Comparison of ENCODE assay signal across 9 mouse cellular contexts in genomic region chr4:78210878-78211528, GRCm38 (mm10). TPM values are rescaled to one million over a fixed set of nuclear protein-coding genes. Genes with fewer than 3 reads are reported as not detected.
DNase-seq lines count a peak whose midpoint lies in the region; ATAC-seq lines count a peak whose summit lies in the region.
"Had no signal": no experiment of that assay in that cellular context is flagged by ENCODE, and none has a peak within 500 bp of the region (broad histone marks: within the 10 kb centered on the region; RNA-seq: fewer than 3 reads in every experiment).

No protein-coding gene starts in this region.

- H3K27me3 ChIP-seq in hindbrain, embryonic 15.5 days = no peaks in the 10 kb centered on the region
- H3K27me3 ChIP-seq in midbrain, embryonic 13.5 days = 0 out of 2 replicates have a peak, but pooled peaks cover 4% of the 10 kb centered on the region

- H3K27ac ChIP-seq in hindbrain, embryonic 15.5 days (replicated peaks) = peak overlapping the region; percentile 81
- peak overlapping the region; percentile 73 for H3K27ac ChIP-seq in midbrain, embryonic 13.5 days

- no peaks in the 10 kb centered on the region for H3K36me3 ChIP-seq in hindbrain, embryonic 15.5 days
- H3K36me3 ChIP-seq in midbrain, embryonic 13.5 days = no peaks in the 10 kb centered on the region

- peak overlapping the region; percentile 67 for H3K4me3 ChIP-seq in hindbrain, embryonic 15.5 days
- H3K4me3 ChIP-seq in midbrain, embryonic 13.5 days (replicated peaks) = peak overlapping the region; percentile 65
- H3K4me3 ChIP-seq: myocyte had no signal

- peaks cover 7% of the 10 kb centered on the region; the same call in 1 of the 2 replicates for H3K4me1 ChIP-seq in hindbrain, embryonic 15.5 days (replicated peaks)
- peaks cover 15% of the 10 kb centered on the region for H3K4me1 ChIP-seq in midbrain, embryonic 13.5 days (replicated peaks)

- no peaks in the 10 kb centered on the region for H3K9me3 ChIP-seq in hindbrain, embryonic 15.5 days
- H3K9me3 ChIP-seq in midbrain, embryonic 13.5 days = no peaks in the 10 kb centered on the region

- no peak for ATAC-seq in hindbrain, embryonic 15.5 days (ENCODE audit: low FRiP score, low read depth)
- 0 out of 2 replicates have a peak, but pooled peaks have one; percentile 9 for ATAC-seq in midbrain, embryonic 13.5 days
- ATAC-seq in erythroblast, adult 5-6 weeks (replicated peaks; ENCODE audit: low FRiP score, poor library complexity, severe bottlenecking) = no peak

- DNase-seq in frontal cortex, postnatal 36 days (ENCODE audit: low spot score in 2 of 2) = peak; percentile 43 to 54
- no peak for DNase-seq in frontal cortex, postnatal 25 days (ENCODE audit: low spot score in 2 of 2)
- DNase-seq in Muller cell, postnatal 12 days (ENCODE audit: inconsistent ontology term) = peak; percentile 40
- DNase-seq in thymus, postnatal 0 days (ENCODE audit: low spot score) = no peak
- no peak for DNase-seq in adrenal gland, adult 8-10 months

- 23% methylated on average over 9 of the region's 9 CpGs for WGBS in hindbrain, embryonic 15.5 days
- 21% methylated on average over 9 of the region's 9 CpGs for WGBS in midbrain, embryonic 13.5 days

- peak overlapping the region; percentile 70 for H3K9ac ChIP-seq in hindbrain, embryonic 15.5 days
- peak overlapping the region; percentile 73 for H3K9ac ChIP-seq in midbrain, embryonic 13.5 days (replicated peaks)

- H3K4me2 ChIP-seq in hindbrain, embryonic 15.5 days = peak overlapping the region; percentile 69
- H3K4me2 ChIP-seq in midbrain, embryonic 13.5 days (replicated peaks) = peak overlapping the region; percentile 80

RNA-seq across cellular contexts. Expression of gene Ptprd, which starts 0.8 kb away (rescaled TPM):
- polyA plus RNA-seq in hindbrain, embryonic 15.5 days (2015; fragmentation: Nextera tagmentation; extraction: Ambion mirVana) = 78.2 and 80.8 TPM in 2 replicates
- 51.4 and 52.5 TPM in 2 replicates for polyA plus RNA-seq in midbrain, embryonic 13.5 days (2015; fragmentation: Nextera tagmentation; extraction: Ambion mirVana)
- polyA plus RNA-seq in thymus, postnatal 0 days (2015; fragmentation: Nextera tagmentation; extraction: Ambion mirVana) = 0.85 and 1.0 TPM in 2 replicates
- 100 to 1,000 TPM in 2 of 4 experiments, 10 to 100 TPM in 2; 87.5 to 122 (median 105) TPM for total RNA-seq in adrenal gland, adult 8-10 months (2022)
- not detected in 2 replicates for total RNA-seq in erythroblast, adult 5-6 weeks (2015; ENCODE audit: low replicate concordance)
- total RNA-seq in erythroblast, adult 5-6 weeks (2017; ENCODE audit: low replicate concordance) = not detected in 2 replicates

Comparison
In these comparisons a context has a peak if more than half of its experiments do, and no peak if none do; other contexts are left out.
1. DNase-seq: peak in frontal cortex, postnatal 36 days (2 of 2) and Muller cell, postnatal 12 days (single experiment); none in frontal cortex, postnatal 25 days (0 of 2), thymus, postnatal 0 days (single experiment) and adrenal gland, adult 8-10 months (single experiment).
2. RNA of gene Ptprd, which starts 0.8 kb away (polyA plus RNA-seq): 78.2 to 80.8 TPM in hindbrain, embryonic 15.5 days and 51.4 to 52.5 TPM in midbrain, embryonic 13.5 days; 0.85 to 1.0 TPM in thymus, postnatal 0 days; every median in the first group is over 10 times any median in the second.